Mouse (Mus musculus) heart, embryonic 15.5 days (tissue): ENCODE data around the gene Tbxa2r. TPM values are rescaled to one million over a fixed set of nuclear protein-coding genes. Genes with fewer than 3 reads are reported as not detected.

Experiments
- ATAC-seq: fragments of 200-750 bp; cut with Nextera tagmentation; replicated peaks from 2 replicates; pipeline ENCODE4 v1.8.0; 2017; ENCODE audit warnings: low read depth, moderate TSS enrichment; ENCODE audit not compliant: insufficient number of reproducible peaks, insufficient read depth, low FRiP score
- H3K27ac ChIP-seq: fragments of 300-500 bp; sonication (generic); 2 replicates; pipeline ENCODE4 v1.5.1; 2015; ENCODE audit warnings: mild to moderate bottlenecking, inconsistent platforms
- H3K27me3 ChIP-seq: fragments of 300-500 bp; sonication (generic); 2 replicates; pipeline ENCODE4 v1.6.1; 2015; ENCODE audit warnings: inconsistent platforms
- H3K36me3 ChIP-seq: fragments of 300-500 bp; sonication (generic); 2 replicates; pipeline ENCODE4 v1.6.1; 2015; ENCODE audit warnings: mild to moderate bottlenecking, inconsistent platforms
- H3K4me1 ChIP-seq: fragments of 300-500 bp; sonication (generic); replicated peaks from 2 replicates; pipeline ENCODE4 v1.6.1; 2015; ENCODE audit warnings: inconsistent platforms
- H3K4me2 ChIP-seq: fragments of 300-500 bp; sonication (generic); 2 replicates; pipeline ENCODE4 v1.6.1; 2015; ENCODE audit warnings: inconsistent platforms, mild to moderate bottlenecking, moderate library complexity
- H3K4me3 ChIP-seq: fragments of 300-500 bp; sonication (generic); 2 replicates; pipeline ENCODE4 v1.5.1; 2015; ENCODE audit warnings: mild to moderate bottlenecking, inconsistent platforms
- H3K9ac ChIP-seq: fragments of 300-500 bp; sonication (generic); 2 replicates; pipeline ENCODE4 v1.6.1; 2015; ENCODE audit warnings: mild to moderate bottlenecking, inconsistent platforms
- H3K9me3 ChIP-seq: fragments of 300-500 bp; sonication (generic); replicated peaks from 2 replicates; pipeline ENCODE4 v1.6.1; 2016; ENCODE audit warnings: inconsistent platforms
- WGBS: fragments of 180-500 bp; shearing (Covaris S2); methylation state at CpG from one replicate; pipeline ENCODE4 v1.1.7; 2015; ENCODE audit warnings: mixed read lengths; 5-methylcytosine and 5-hydroxymethylcytosine counted together
- polyA plus RNA-seq: library from polyadenylated mRNA; unstranded; fragments of >200 nt; fragmentation: Nextera tagmentation; extraction: Ambion mirVana; gene quantifications from 2 replicates; pipeline ENCODE4 v1.2.1, GENCODE M21; 2015

Gene Tbxa2r
- polyA plus RNA-seq, 1 experiment from 2014 or later: 11.3 TPM

- peak overlapping the region; percentile 30; the same call in 1 of the 2 replicates for H3K4me2 ChIP-seq
- H3K27me3 ChIP-seq: peaks cover 13% of the 10 kb centered on the region
- 42% methylated on average over 19 of the region's 19 CpGs for WGBS
- peak; percentile 11; the same call in 1 of the 2 replicates for ATAC-seq
- H3K9me3 ChIP-seq: no peaks in the 10 kb centered on the region
- peaks cover 33% of the 10 kb centered on the region for H3K4me1 ChIP-seq
- H3K4me3 ChIP-seq: no peak overlapping the region
- no peaks in the 10 kb centered on the region for H3K36me3 ChIP-seq
- H3K27ac ChIP-seq: peak overlapping the region; percentile 76
- H3K9ac ChIP-seq: 0 out of 2 replicates have a peak overlapping the region, but pooled peaks have one; percentile 25
These were observed 7.1 kb downstream of the Tbxa2r start for GRCm38 (mm10) chr10:81335393-81336340.

DNA sequence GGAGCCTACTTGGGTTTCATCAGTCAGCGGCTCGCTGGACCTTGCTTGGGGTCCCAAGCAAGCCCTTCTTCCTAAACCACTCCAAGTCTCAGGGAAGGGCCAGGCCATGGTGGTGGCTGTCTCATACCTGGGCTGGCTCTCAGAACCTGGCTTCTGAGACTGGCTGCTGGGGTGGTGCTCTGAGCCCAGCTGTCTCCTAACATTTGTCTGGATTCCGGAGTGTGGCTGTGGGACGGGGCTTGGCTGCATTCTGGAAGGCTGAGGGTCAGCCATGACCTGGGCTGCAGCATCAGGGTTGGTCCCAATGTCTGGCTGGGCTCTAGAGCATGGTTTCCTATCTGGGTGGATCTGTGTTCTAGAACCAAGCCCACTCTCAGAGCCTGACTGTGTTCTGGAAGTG lies 8.0 kb downstream of the Tbxa2r start:
- no peak overlapping the region for H3K9ac ChIP-seq
- H3K9me3 ChIP-seq: no peaks in the 10 kb centered on the region
- H3K27ac ChIP-seq: peak overlapping the region; percentile 76
- no peaks in the 10 kb centered on the region for H3K36me3 ChIP-seq
- H3K4me1 ChIP-seq: peaks cover 33% of the 10 kb centered on the region
- peaks cover 19% of the 10 kb centered on the region for H3K27me3 ChIP-seq
- H3K4me3 ChIP-seq: no peak overlapping the region
- ATAC-seq: no peak
- WGBS: 94% methylated on average over 4 of the region's 4 CpGs
- no peak overlapping the region for H3K4me2 ChIP-seq

DNA sequence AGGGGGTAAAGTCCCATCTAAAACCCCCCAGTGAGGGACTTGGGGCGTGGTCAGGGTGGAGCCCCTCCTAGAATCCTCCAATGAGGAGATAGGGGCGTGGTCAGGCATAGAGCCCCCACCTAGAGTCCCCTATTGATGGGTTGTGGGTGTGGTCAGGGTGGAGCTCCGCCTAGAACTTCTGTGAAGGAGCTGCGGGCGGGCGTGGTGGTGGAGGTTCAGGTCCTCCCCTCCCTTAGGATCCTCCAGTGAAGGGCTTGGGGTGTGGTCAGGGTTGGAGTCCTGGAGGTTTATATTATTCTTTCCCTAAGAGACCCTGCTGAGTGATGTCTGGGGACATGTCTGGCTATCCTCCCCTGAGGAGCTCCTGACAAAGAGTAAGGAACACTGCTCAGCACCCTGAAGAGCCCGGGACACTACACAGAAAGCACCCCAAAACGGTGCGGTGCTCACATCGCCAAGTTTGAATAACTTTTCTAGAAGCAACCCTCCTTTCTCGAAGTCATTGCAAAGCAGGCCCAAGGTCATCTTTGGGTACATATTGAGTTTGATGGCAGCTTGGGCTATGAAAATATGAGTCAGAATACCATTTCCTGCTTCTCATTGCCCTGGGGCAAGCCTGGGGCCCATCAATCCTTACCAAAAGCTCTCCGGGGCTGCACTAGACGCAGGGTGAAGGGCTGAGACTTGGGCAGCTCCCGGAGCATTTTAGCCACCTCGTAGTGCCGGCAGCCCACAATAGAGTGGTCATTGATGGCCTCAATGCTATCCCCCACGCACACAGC lies 12.2 kb downstream of the Tbxa2r start:
- Histone ChIP-seq H3K27me3 (peaks cover 43% of the 10 kb centered on the region), H3K9ac (no peak overlapping the region), H3K36me3 (peaks cover 3% of the 10 kb centered on the region; the same call in 1 of the 2 replicates), H3K9me3 (no peaks in the 10 kb centered on the region), H3K4me2 (no peak overlapping the region), H3K4me3 (no peak overlapping the region), H3K4me1 (peaks cover 32% of the 10 kb centered on the region), H3K27ac (no peak overlapping the region)
- WGBS: 45% methylated on average over 17 of the region's 17 CpGs
- no peak for ATAC-seq

GRCm38 (mm10) chr10:81341333-81341949 lies 12.9 kb downstream of the Tbxa2r start:
- ATAC-seq: no peak
- H3K4me2 ChIP-seq: no peak overlapping the region

DNA sequence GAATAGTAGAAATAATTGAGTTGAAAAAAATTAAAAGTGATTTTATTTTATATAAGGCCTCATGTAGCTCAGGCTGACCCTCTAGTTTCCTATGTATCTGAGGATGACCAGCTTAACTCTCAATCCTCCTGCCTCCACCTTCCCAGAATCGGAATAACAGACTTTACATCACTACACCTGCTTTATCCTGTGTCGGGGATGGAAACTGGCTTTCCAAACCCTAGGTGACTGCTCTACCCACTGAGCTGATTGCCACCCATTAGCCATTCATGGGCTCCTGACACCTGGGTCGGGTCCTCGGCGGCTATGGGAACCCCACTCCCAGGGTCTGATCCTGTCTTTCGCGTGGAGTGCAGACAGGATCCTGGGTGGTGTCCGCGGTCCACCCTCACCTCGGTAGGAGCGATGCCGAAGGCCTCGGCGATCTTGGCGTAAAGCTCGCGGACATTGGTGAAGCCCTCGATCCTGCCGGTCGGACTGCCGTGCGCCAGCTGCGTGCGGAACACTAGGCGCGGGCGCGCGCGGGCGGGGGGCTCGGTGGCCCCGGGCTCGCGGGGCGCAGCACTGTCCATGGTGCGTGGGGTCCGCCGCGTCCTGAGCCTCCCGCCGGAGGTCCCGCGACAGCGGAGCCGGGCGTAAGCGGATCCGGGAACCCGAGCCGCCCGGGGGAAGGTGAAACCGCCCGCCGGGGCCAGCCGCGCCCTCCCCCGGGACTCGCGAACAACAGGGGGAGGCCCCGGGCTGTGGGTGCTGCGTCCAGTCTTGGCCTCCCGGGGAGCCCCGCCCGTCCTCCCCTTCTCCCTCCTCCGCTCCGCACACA lies 14.4 kb downstream of the Tbxa2r start, which contains the start of gene Gipc3:
Gene Gipc3, minus strand, starts transcription at position 581 of the 820 bp plus-strand sequence.
- Histone ChIP-seq H3K4me1 (peaks cover 42% of the 10 kb centered on the region), H3K9me3 (no peaks in the 10 kb centered on the region), H3K9ac (peak within 1 kb of the TSS; percentile 61), H3K4me3 (peak within 1 kb of the TSS; percentile 60), H3K4me2 (peak within 1 kb of the TSS; percentile 95), H3K27me3 (peaks cover 35% of the 10 kb centered on the region), H3K27ac (no peak within 1 kb of the TSS), H3K36me3 (peaks cover 19% of the 10 kb centered on the region; the same call in 1 of the 2 replicates)
- WGBS: 4% methylated on average over 55 of the region's 67 CpGs
- ATAC-seq: no peak

More at GRCm38 (mm10) chr10:81341333-81341949, 12.9 kb downstream of the Tbxa2r start:
- Histone ChIP-seq H3K36me3 (peaks cover 10% of the 10 kb centered on the region; the same call in 1 of the 2 replicates), H3K4me1 (peaks cover 27% of the 10 kb centered on the region), H3K9me3 (no peaks in the 10 kb centered on the region), H3K27ac (no peak overlapping the region), H3K27me3 (peaks cover 43% of the 10 kb centered on the region), H3K9ac (no peak overlapping the region), H3K4me3 (no peak overlapping the region)
- WGBS: 33% methylated on average over 16 of the region's 16 CpGs

DNA sequence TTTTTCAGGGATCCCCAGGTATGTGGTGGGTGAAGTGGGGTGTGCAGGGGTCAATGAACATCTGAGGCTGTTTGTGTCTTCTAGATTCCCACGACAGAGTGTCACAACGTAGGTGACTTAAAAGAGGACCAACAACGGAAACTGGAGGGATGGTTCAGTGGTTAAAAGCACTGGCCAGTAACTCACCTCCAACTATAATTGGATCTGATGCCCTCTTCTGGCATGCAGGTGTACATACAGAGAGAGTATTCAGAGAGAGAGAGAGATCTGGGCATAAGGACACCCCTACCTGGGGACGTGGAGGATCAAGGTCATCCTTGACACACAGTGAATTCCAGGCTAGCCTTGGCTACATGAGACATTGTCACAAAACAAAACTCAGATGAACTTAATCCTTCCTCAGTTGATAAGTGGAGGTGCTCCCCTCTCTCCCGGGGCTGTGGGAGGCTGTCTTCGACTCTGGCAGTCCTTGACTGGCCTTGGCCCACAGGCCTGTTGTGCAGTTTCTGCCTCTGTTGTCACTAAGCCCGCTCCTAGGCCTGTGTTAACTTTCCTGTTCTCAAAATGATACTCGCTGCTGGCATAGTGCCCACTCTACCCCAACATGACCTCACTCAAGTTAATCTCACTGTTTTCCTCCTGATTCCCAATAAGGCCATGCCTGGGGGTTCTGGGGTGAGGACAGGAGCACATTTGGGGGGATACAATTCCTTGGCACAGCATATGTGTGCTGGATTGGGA lies 16.1 kb downstream of the Tbxa2r start:
- no peaks in the 10 kb centered on the region for H3K9me3 ChIP-seq
- no peak overlapping the region for H3K4me3 ChIP-seq
- H3K9ac ChIP-seq: no peak overlapping the region
- H3K27me3 ChIP-seq: peaks cover 30% of the 10 kb centered on the region
- no peak overlapping the region for H3K4me2 ChIP-seq
- WGBS: 28% methylated on average over 8 of the region's 8 CpGs
- ATAC-seq: no peak
- peaks cover 21% of the 10 kb centered on the region; the same call in 1 of the 2 replicates for H3K36me3 ChIP-seq
- H3K4me1 ChIP-seq: peaks cover 59% of the 10 kb centered on the region
- H3K27ac ChIP-seq: no peak overlapping the region

DNA sequence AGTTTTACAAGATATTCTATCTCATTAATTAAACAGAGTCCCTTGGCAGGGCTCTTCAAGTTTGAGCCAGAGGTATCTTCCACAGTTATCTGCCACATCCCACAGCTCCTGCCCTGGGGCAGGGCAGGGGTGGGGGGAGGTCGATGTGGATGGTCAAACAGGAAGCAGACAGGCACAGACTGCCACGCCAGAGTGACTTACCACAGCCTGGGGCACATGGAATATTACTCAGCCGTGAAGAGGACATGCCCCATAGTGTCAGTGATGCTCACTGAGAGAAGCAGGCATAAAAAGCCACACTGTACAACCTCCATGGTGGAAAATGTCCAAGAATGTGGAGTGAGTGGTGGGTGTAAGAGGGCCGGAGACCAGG lies 16.6 kb downstream of the Tbxa2r start:
- Histone ChIP-seq H3K4me2 (no peak overlapping the region), H3K27me3 (peaks cover 30% of the 10 kb centered on the region), H3K4me1 (peaks cover 61% of the 10 kb centered on the region), H3K36me3 (peaks cover 21% of the 10 kb centered on the region; the same call in 1 of the 2 replicates), H3K9me3 (no peaks in the 10 kb centered on the region), H3K27ac (no peak overlapping the region), H3K4me3 (no peak overlapping the region), H3K9ac (no peak overlapping the region)
- no peak for ATAC-seq
- 78% methylated on average over 4 of the region's 4 CpGs for WGBS

DNA sequence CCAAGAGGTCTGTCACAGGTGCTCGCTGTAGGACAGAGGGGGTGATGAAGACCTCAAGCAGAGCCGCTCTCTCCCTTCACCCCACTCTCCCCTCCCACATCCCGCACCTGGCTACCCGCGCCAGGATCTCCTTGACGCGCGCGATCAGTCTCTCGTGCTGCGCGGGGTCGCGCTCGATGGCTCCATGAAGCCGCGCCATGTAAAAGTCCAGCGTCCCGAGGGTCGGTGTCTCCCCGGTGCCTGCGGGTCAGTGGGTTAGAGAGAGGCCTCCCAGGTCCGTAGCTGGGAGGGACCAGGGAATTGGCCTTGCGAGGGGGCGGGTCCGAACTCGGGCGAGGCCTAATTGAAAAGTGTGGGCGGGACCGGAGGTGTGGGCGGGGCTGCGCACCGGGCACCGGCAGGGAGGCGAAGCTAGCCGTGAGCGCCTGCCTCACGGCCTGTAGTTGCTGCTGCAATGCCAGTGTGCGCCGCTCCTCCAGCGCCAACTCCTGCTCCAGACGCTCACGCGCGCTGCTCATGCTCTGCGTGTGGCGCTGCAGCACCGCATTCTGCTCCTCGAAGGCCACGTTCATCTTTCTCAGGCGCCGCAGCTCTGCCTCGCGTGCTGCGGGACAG lies 18.0 kb downstream of the Tbxa2r start:
- Histone ChIP-seq H3K4me1 (peaks cover 63% of the 10 kb centered on the region), H3K4me3 (peak overlapping the region; percentile 26; the same call in 1 of the 2 replicates), H3K9me3 (no peaks in the 10 kb centered on the region), H3K4me2 (peak overlapping the region; percentile 51), H3K27ac (0 out of 2 replicates have a peak overlapping the region, but pooled peaks have one; percentile 37), H3K36me3 (peaks cover 21% of the 10 kb centered on the region; the same call in 1 of the 2 replicates), H3K27me3 (peaks cover 24% of the 10 kb centered on the region), H3K9ac (peak overlapping the region; percentile 43; the same call in 1 of the 2 replicates)
- ATAC-seq: no peak
- 20% methylated on average over 55 of the region's 55 CpGs for WGBS

DNA sequence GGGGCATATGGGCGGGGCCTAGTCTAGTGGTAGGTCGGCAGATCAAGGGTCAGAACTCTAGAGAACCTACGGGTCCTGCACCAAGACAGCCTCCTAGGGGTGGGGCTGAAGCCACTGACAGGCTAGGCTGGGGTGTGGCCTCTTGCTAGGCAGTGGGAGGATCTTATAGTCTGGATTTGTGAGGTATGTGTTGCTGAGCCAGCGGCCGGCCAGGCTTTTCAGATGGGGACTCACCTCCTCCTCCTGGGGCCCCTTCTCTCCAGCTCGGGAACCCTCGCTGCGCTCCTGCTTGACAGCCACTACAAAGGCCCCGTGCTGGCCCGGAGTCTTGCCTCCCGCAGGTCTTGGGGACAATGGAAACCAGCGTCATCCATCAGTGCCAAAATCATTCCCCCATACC lies 20.6 kb downstream of the Tbxa2r start:
- Histone ChIP-seq H3K36me3 (peaks cover 21% of the 10 kb centered on the region; the same call in 1 of the 2 replicates), H3K9ac (peak overlapping the region; percentile 90), H3K27ac (peak overlapping the region; percentile 58), H3K4me3 (peak overlapping the region; percentile 73), H3K4me1 (peaks cover 51% of the 10 kb centered on the region), H3K9me3 (no peaks in the 10 kb centered on the region), H3K4me2 (peak overlapping the region; percentile 73), H3K27me3 (no peaks in the 10 kb centered on the region)
- WGBS: 6% methylated on average over 12 of the region's 12 CpGs
- ATAC-seq: 0 out of 2 replicates have a peak, but pooled peaks have one; percentile 14
